Mouse (Mus musculus): ENCODE measurements around the gene Nfib. TPM values are rescaled to one million over a fixed set of nuclear protein-coding genes. Genes with fewer than 3 reads are reported as not detected.

The Nfib gene
- polyA plus RNA-seq, 1 experiment from 2014 or later = 39.8 TPM

DNA sequence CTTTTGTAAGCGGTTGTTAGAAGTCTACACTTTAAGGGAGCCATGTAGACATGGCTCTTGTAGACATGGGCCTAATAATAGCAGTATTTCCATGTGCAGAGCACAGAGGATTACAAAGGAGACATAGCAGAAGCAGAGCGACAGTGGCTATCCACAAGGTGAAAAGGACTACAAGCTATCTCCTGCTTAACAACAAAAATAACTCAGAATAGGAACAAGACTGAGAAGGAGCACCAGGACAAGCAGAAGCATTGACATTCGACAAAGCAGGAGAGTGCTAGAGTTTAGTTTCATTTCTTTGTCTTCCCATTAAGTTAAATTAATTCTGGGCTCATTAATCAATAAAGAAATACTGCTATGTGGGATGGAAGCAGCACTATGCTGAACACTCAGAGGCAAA lies 372.1 kb downstream of the Nfib start:
- Histone ChIP-seq H3K36me3 (0 out of 2 replicates have a peak, but pooled peaks cover 3% of the 10 kb centered on the region), H3K4me1 (peaks cover 8% of the 10 kb centered on the region; the same call in 1 of the 2 replicates), H3K9me3 (no peaks in the 10 kb centered on the region), H3K4me2 (replicated peaks) (no peak overlapping the region), H3K9ac (replicated peaks) (no peak overlapping the region), H3K27ac (replicated peaks) (no peak overlapping the region), H3K27me3 (no peaks in the 10 kb centered on the region), H3K4me3 (no peak overlapping the region)
- no peak for ATAC-seq (ENCODE audit: low FRiP score, low read depth)
- WGBS = 93% methylated on average over 3 of the region's 3 CpGs

DNA sequence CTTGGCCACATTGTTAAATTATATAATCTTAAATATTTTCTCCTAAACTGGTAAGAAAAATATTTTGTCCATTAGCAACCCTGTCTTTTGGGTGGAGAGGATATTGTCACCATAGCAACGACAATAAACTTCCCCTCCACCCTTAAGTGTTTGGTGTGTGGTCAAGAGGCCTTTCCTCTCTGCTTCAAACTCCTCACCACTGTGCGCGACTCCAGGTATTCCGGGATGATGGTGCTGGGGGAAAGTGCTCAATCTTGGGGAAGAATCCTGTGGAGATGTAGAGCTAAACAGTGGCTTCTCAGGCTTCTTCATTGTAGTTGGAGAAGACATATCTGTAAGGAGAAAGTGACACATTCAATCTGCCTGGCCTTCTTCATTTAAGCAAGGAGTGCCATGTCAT lies 375.5 kb downstream of the Nfib start:
- Histone ChIP-seq H3K36me3 (peaks cover 9% of the 10 kb centered on the region; the same call in 1 of the 2 replicates), H3K27me3 (no peaks in the 10 kb centered on the region), H3K9me3 (no peaks in the 10 kb centered on the region), H3K27ac (replicated peaks) (no peak overlapping the region), H3K9ac (replicated peaks) (no peak overlapping the region), H3K4me3 (no peak overlapping the region), H3K4me2 (replicated peaks) (no peak overlapping the region), H3K4me1 (peaks cover 3% of the 10 kb centered on the region; the same call in 1 of the 2 replicates)
- WGBS = 88% methylated on average over 4 of the region's 4 CpGs
- no peak for ATAC-seq (ENCODE audit: low FRiP score, low read depth)

DNA sequence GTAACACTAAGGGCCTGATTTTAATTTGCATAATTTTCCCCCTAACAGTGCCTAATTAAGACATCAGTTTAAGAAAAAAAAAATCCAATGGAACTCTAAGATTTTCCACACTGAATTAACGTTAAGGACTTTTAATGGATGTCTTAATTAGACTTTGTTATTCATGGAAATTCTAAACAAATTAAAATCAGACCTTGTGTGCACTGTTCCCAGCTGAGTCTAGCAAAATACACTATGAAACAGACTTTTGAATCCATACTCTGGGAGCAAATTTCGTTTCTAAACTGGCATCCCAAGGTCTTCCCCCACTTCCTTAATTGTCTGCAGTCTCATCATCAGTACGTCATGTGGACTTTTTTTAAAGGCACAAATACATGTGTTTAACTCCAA lies 379.4 kb downstream of the Nfib start:
- ATAC-seq (ENCODE audit: low FRiP score, low read depth) = no peak
- Histone ChIP-seq H3K4me2 (replicated peaks) (no peak overlapping the region), H3K9me3 (no peaks in the 10 kb centered on the region), H3K27ac (replicated peaks) (no peak overlapping the region), H3K27me3 (no peaks in the 10 kb centered on the region), H3K9ac (replicated peaks) (no peak overlapping the region), H3K4me3 (no peak overlapping the region), H3K36me3 (peaks cover 28% of the 10 kb centered on the region), H3K4me1 (peaks cover 3% of the 10 kb centered on the region; the same call in 1 of the 2 replicates)
- 70% methylated on average over 3 of the region's 3 CpGs for WGBS

DNA sequence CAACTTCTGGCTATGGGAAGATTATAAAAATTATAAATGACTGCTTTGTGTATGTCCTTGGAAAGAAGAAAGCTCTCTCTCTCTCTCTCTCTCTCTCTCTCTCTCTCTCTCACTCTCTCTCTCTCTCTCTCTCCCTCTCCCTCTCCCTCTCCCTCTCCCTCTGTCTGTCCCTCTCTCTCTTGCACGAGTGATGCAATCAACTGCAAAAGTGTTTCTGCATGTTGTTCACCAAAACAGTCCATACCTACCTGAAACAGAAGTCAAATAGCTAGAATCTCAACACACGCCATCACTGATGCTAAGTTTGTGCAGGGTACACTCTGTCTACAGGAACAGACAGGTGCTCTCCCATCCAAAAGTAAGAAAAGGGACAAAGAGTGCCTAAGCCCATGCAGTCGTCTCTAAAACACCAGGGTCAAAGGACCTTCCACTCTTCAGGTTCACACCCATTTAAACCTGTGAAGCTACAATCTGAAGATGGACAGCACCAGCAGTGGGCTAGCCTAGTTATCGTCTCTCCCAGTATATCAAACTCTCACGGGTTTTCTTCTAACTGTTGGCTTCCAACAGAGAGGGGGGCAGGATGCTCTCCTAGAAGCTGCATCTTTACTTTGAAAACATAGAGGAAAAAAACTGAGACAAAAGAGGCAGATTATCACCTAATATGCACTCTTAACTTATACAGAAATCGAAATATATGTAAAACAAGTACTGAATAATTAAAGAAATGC lies 380.0 kb downstream of the Nfib start:
- no peak overlapping the region for H3K4me2 ChIP-seq (replicated peaks)
- H3K36me3 ChIP-seq = peaks cover 28% of the 10 kb centered on the region
- peaks cover 3% of the 10 kb centered on the region; the same call in 1 of the 2 replicates for H3K4me1 ChIP-seq
- 72% methylated on average over 6 of the region's 6 CpGs for WGBS
- H3K4me3 ChIP-seq = no peak overlapping the region
- H3K27ac ChIP-seq (replicated peaks) = no peak overlapping the region
- H3K27me3 ChIP-seq = no peaks in the 10 kb centered on the region
- H3K9me3 ChIP-seq = no peaks in the 10 kb centered on the region
- H3K9ac ChIP-seq (replicated peaks) = no peak overlapping the region
- ATAC-seq (ENCODE audit: low FRiP score, low read depth) = 0 out of 2 replicates have a peak, but pooled peaks have one; percentile 6

DNA sequence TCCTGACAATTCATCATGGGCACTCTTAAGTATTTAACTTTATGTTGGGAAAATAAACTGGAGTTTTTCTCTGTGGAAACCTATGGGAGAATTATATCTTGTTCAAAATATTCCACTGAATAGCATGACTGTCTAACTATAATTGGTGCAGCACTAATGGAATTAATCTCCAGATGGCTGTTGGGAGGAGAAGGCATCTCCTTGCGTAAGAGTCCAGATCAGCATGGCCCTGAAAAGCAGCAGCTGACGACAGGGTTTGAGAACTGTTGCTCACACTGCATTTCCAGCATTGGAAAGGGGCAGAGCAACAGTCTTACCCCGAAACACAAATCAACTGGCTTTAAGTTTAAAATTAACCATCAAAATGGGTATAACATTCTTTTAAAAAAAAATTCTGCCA lies 380.6 kb downstream of the Nfib start:
- no peak overlapping the region for H3K4me3 ChIP-seq
- H3K9ac ChIP-seq (replicated peaks) = no peak overlapping the region
- no peak overlapping the region for H3K27ac ChIP-seq (replicated peaks)
- 73% methylated on average over 3 of the region's 3 CpGs for WGBS
- H3K36me3 ChIP-seq = peaks cover 29% of the 10 kb centered on the region
- H3K4me2 ChIP-seq (replicated peaks) = no peak overlapping the region
- ATAC-seq (ENCODE audit: low FRiP score, low read depth) = no peak
- no peaks in the 10 kb centered on the region for H3K9me3 ChIP-seq
- peaks cover 3% of the 10 kb centered on the region; the same call in 1 of the 2 replicates for H3K4me1 ChIP-seq
- no peaks in the 10 kb centered on the region for H3K27me3 ChIP-seq

DNA sequence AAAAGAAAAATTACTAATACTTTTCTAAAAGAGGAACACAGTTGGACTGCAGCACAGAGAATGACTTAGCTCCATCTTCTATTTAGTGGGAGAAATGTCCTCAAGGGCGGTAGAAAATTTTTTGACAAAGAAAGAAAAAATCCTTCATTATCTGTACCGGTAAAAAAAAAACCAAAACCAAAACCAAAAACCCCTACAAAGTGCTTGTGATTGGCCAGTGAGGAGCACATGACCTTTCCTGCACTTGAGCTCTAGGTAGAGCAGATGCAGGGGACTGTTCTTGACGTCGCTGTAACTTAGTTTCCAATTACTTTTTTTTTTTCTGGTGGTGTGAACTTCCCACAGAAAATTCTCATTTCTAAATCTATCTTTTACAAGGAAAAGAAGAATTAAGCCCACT lies 384.5 kb downstream of the Nfib start:
- Histone ChIP-seq H3K36me3 (peaks cover 25% of the 10 kb centered on the region), H3K4me3 (no peak overlapping the region), H3K9ac (replicated peaks) (no peak overlapping the region), H3K4me2 (replicated peaks) (no peak overlapping the region), H3K9me3 (no peaks in the 10 kb centered on the region), H3K27me3 (no peaks in the 10 kb centered on the region), H3K27ac (replicated peaks) (no peak overlapping the region), H3K4me1 (peaks cover 3% of the 10 kb centered on the region; the same call in 1 of the 2 replicates)
- no peak for ATAC-seq (ENCODE audit: low FRiP score, low read depth)
- 85% methylated on average over 4 of the region's 4 CpGs for WGBS

DNA sequence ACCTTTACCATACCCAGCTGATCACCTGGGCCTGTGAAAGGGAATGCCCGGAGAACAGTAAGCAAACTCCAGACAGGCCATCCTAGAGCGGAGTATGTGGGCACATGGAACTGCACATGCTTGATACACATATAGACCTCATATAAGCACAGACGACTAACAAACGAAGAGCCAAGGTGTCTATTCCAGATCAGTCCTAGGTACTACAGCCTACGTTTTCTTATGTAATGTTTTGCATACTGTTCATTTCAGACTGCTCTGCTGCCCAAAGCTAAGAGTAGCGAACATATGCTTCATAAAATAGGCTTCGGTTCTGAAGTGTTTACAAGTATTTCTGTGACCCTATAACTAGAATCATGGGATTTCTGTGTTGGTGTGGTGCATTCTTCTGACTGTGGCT lies 386.2 kb downstream of the Nfib start:
- no peak overlapping the region for H3K4me3 ChIP-seq
- H3K4me2 ChIP-seq (replicated peaks) = no peak overlapping the region
- no peaks in the 10 kb centered on the region for H3K27me3 ChIP-seq
- ATAC-seq (ENCODE audit: low FRiP score, low read depth) = no peak
- 88% methylated on average over 7 of the region's 7 CpGs for WGBS
- no peaks in the 10 kb centered on the region for H3K4me1 ChIP-seq
- no peak overlapping the region for H3K9ac ChIP-seq (replicated peaks)
- H3K36me3 ChIP-seq = peaks cover 25% of the 10 kb centered on the region
- no peak overlapping the region for H3K27ac ChIP-seq (replicated peaks)
- no peaks in the 10 kb centered on the region for H3K9me3 ChIP-seq

DNA sequence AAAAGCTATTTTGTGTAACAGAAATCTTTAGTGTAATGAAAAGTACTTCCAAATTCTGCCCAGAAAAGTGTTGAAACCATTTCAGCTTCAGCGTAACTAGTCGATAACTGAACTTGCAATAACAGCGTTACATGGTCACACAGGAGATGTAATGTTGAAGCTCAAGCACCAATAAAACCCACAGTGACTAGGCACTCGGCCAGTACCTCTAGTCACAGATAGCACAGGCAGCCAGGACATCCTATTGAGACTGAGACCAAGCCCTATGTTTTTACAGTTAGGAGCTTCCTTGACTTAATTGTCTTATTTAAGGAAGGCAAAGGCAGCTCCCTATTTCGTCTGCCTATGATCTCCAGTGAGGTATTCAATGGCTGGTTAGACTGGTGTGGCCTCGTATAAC lies 389.4 kb downstream of the Nfib start:
- H3K4me3 ChIP-seq = no peak overlapping the region
- no peaks in the 10 kb centered on the region for H3K9me3 ChIP-seq
- no peaks in the 10 kb centered on the region for H3K27me3 ChIP-seq
- H3K4me2 ChIP-seq (replicated peaks) = no peak overlapping the region
- 91% methylated on average over 6 of the region's 6 CpGs for WGBS
- H3K4me1 ChIP-seq = no peaks in the 10 kb centered on the region
- ATAC-seq (ENCODE audit: low FRiP score, low read depth) = no peak
- no peak overlapping the region for H3K27ac ChIP-seq (replicated peaks)
- H3K9ac ChIP-seq (replicated peaks) = no peak overlapping the region
- H3K36me3 ChIP-seq = 0 out of 2 replicates have a peak, but pooled peaks cover 7% of the 10 kb centered on the region

DNA sequence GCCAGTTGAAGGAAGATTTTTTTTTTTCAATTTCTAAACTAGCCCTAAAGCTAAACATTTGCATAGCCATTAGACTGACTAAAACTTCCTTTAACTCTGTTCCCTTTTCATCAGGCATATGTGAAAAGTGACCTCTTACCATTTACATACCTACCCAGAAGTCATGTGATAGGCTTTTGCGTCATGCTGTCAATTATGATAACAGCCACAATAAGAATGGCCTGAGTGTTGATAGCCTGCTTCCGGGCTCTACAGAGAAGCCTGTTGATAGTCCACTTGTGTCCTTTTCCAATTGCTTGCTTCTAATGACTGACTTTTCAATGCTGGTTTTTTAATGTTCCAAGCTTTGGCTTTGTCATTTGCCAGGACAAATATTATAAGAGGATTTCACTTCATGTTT lies 389.8 kb downstream of the Nfib start:
- Histone ChIP-seq H3K4me3 (no peak overlapping the region), H3K36me3 (0 out of 2 replicates have a peak, but pooled peaks cover 7% of the 10 kb centered on the region), H3K4me2 (replicated peaks) (no peak overlapping the region), H3K4me1 (no peaks in the 10 kb centered on the region), H3K27me3 (no peaks in the 10 kb centered on the region), H3K9ac (replicated peaks) (no peak overlapping the region), H3K9me3 (no peaks in the 10 kb centered on the region), H3K27ac (replicated peaks) (no peak overlapping the region)
- no peak for ATAC-seq (ENCODE audit: low FRiP score, low read depth)
- 89% methylated on average over 2 of the region's 2 CpGs for WGBS

DNA sequence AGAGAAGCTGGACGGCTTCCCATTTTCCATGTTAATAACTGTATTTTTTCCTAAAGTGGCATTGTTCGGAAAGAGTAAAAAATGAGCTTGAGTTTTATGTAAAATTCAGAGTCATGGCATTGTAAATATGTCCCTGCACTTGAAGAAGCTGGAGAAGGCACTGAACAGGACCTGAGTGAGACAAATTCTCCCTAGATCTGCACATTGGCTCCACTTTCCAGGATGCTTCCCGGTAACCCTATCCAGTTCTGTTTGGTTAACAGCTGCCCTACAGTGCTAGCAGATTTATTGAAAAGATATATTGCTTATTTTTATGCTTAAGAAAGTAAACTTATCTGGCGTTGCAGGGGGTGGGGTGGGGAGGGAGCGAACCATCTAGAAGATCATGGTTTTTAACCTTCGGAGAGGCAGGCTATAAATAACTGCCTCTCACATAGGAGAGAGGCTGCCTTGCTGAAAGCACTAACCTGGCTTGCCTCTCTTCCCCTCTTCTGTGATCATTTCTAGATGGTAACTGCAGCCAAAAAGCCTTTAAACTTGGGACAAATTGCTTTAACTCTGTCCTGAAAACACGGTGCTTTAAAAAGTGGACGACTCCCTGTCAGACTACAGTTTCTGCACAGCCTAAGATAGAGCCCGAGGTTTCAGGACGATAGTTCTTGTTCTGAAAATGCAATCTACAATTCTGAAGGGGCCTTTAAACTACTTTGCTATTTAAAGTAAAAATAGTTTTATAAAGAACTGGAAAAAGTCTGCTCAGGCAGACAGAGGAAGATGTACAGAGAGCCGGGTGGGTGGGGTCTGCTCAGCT lies 394.4 kb downstream of the Nfib start:
- H3K9ac ChIP-seq (replicated peaks) = no peak overlapping the region
- H3K4me3 ChIP-seq = no peak overlapping the region
- H3K9me3 ChIP-seq = no peaks in the 10 kb centered on the region
- 0 out of 2 replicates have a peak, but pooled peaks cover 3% of the 10 kb centered on the region for H3K27me3 ChIP-seq
- peaks cover 3% of the 10 kb centered on the region; the same call in 1 of the 2 replicates for H3K36me3 ChIP-seq
- H3K4me1 ChIP-seq = peaks cover 4% of the 10 kb centered on the region; the same call in 1 of the 2 replicates
- 87% methylated on average over 11 of the region's 11 CpGs for WGBS
- no peak for ATAC-seq (ENCODE audit: low FRiP score, low read depth)
- H3K27ac ChIP-seq (replicated peaks) = no peak overlapping the region
- no peak overlapping the region for H3K4me2 ChIP-seq (replicated peaks)

DNA sequence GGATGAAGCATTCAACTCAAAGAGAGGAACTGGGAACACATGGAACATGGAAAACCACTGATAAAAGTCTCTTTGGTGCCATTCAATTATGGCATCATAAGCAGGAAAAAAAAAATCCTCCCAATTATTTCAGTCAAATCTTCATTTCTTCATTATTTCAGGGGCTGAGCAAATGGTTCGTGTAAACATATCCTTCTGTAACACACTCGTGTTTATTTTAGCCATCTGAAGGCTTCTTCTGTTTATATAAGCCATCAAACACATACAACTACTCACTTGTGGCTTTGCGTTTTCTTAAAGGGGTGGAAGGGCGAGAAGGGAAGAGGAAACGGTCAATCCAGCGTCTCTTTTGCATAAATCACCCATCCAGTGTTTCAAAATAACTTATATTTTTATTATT lies 399.5 kb downstream of the Nfib start:
- Histone ChIP-seq H3K4me2 (replicated peaks) (no peak overlapping the region), H3K36me3 (peaks cover 3% of the 10 kb centered on the region; the same call in 1 of the 2 replicates), H3K9me3 (no peaks in the 10 kb centered on the region), H3K9ac (replicated peaks) (no peak overlapping the region), H3K27me3 (0 out of 2 replicates have a peak, but pooled peaks cover 3% of the 10 kb centered on the region), H3K4me3 (no peak overlapping the region), H3K27ac (replicated peaks) (peak overlapping the region; percentile 86; the same call in 1 of the 2 replicates), H3K4me1 (peaks cover 39% of the 10 kb centered on the region)
- ATAC-seq (ENCODE audit: low FRiP score, low read depth) = no peak
- WGBS = 70% methylated on average over 6 of the region's 6 CpGs

Measured in midbrain, embryonic 12.5 days (tissue).